Mouse (Mus musculus) spleen, adult 2 months (tissue): ENCODE measurements around the gene Gpd1. TPM values are rescaled to one million over a fixed set of nuclear protein-coding genes. Genes with fewer than 3 reads are reported as not detected.

Source experiments
- DNase-seq, 2 experiments: peaks; one replicate each; pipeline versions ENCODE4 v3.0.0 to v3.0.0-alpha.2; 2012 to 2021; ENCODE audit warnings: low spot score in 2 of 2, low read depth in 1 of 2
- H3K27ac ChIP-seq: fragments of 200-500 bp; 2 replicates; pipeline ENCODE4 v1.5.1; 2012; ENCODE audit warnings: low read length, inconsistent platforms; ENCODE audit not compliant: insufficient read depth
- H3K27me3 ChIP-seq: fragments of 200-500 bp; 2 replicates; pipeline ENCODE4 v1.6.1; 2012; ENCODE audit warnings: mild to moderate bottlenecking, moderate library complexity, low read length, inconsistent platforms; ENCODE audit not compliant: control insufficient read depth, insufficient read depth
- H3K36me3 ChIP-seq: fragments of 200-500 bp; 2 replicates; pipeline ENCODE4 v1.6.1; 2012; ENCODE audit warnings: mild to moderate bottlenecking, low read length, inconsistent platforms; ENCODE audit not compliant: control insufficient read depth, insufficient read depth
- H3K4me1 ChIP-seq: fragments of 200-500 bp; 2 replicates; pipeline ENCODE4 v1.6.1; 2011; ENCODE audit warnings: inconsistent platforms; ENCODE audit not compliant: control insufficient read depth, insufficient read depth, insufficient read length
- H3K4me3 ChIP-seq: fragments of 200-500 bp; 2 replicates; pipeline ENCODE4 v1.5.1; 2011; ENCODE audit warnings: mild to moderate bottlenecking, inconsistent platforms; ENCODE audit not compliant: insufficient read depth, insufficient read length; ENCODE audit errors: extremely low read depth
- CTCF ChIP-seq: fragments of 200-500 bp; IDR thresholded peaks from 2 replicates; pipeline ENCODE4 v1.5.1; 2011; ENCODE audit warnings: mild to moderate bottlenecking, inconsistent platforms; ENCODE audit not compliant: insufficient read depth, insufficient read length, insufficient replicate concordance; ENCODE audit errors: extremely low read depth
- POLR2A ChIP-seq: fragments of 200-500 bp; IDR thresholded peaks from 2 replicates; pipeline ENCODE4 v1.6.1; 2011; ENCODE audit warnings: low read depth, low read length, inconsistent platforms
- WGBS: fragments of 180-500 bp; shearing (Covaris S2); methylation state at CpG from one replicate; pipeline ENCODE4 v1.1.7; 2018; 5-methylcytosine and 5-hydroxymethylcytosine counted together
- polyA plus RNA-seq: library from polyadenylated mRNA; depleted of rRNA; stranded (reverse); fragments of >200 nt; gene quantifications from 2 replicates; pipeline ENCODE4 v1.2.3, GENCODE M21; 2012

Gpd1 gene
- polyA plus RNA-seq, 1 experiment, result 8.5 TPM

DNA sequence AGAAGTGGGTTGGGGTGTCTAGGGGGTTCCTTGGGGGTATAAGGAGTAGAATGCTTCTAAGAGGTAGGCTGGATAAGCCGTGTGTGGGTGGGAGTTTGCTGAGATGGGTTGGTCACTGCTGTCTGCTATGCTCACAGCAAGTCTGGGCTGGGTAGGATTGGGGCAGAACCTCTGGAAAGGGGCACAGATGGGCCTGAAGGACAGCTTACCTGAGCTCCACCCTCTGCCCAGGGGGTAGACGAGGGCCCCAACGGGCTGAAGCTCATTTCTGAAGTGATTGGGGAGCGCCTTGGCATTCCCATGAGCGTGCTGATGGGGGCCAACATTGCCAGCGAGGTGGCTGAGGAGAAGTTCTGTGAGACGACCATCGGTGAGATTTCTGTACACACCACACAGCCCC, 2.5 kb downstream of the Gpd1 start:
- no peak overlapping the region for H3K27ac ChIP-seq
- TF ChIP-seq CTCF (no peak), POLR2A (no peak)

DNA sequence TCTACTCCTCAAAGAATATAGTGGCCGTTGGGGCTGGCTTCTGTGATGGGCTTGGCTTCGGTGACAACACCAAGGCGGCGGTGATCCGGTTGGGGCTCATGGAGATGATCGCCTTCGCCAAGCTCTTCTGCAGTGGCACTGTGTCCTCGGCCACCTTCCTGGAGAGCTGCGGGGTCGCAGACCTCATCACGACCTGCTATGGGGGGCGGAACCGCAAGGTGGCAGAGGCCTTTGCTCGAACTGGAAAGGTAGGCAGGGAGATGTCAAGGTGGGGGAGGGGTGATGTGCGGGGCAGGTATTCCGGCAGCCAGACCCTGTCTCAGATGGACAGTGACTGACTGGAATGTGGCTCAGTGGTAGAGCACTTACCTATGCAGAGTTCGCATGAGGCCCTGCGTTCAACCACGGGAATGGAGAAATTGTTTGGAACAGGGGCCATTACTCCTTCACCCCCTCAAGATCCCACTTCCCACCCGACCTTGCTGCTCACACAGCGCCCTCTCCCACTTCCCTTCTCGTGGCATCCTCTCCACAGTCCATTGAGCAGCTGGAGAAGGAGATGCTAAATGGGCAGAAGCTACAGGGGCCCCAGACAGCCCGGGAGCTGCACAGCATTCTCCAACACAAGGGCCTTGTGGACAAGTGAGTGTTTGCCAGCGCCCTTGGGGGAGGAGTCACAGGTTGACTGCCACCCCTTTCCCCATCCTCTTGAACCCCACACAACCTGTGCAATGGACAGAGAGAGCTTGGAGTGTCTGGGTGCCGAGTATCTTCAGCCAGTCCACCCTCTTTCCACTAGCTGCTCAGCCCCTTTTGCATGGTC, 4.8 kb downstream of the Gpd1 start:
- no peaks in the 10 kb centered on the region for H3K27me3 ChIP-seq
- H3K36me3 ChIP-seq, result no peaks in the 10 kb centered on the region
- H3K4me1 ChIP-seq, result peaks cover 8% of the 10 kb centered on the region; the same call in 1 of the 2 replicates
- H3K4me3 ChIP-seq, result no peak overlapping the region
- H3K27ac ChIP-seq, result no peak overlapping the region
- 83% methylated on average over 25 of the region's 25 CpGs for WGBS
- TF ChIP-seq POLR2A (no peak), CTCF (no peak)
- DNase-seq, result no peak

More for the DNA sequence above, 2.5 kb downstream of the Gpd1 start:
- no peak for DNase-seq
- WGBS, result 86% methylated on average over 8 of the region's 8 CpGs
- Histone ChIP-seq H3K4me1 (peaks cover 8% of the 10 kb centered on the region; the same call in 1 of the 2 replicates), H3K36me3 (no peaks in the 10 kb centered on the region), H3K27me3 (no peaks in the 10 kb centered on the region), H3K4me3 (no peak overlapping the region)

GRCm38 (mm10) chr15:99723120-99723514, 5.8 kb downstream of the Gpd1 start:
- Histone ChIP-seq H3K4me1 (peaks cover 8% of the 10 kb centered on the region; the same call in 1 of the 2 replicates), H3K36me3 (peaks cover under 1% of the 10 kb centered on the region), H3K27ac (peak overlapping the region; percentile 59), H3K4me3 (no peak overlapping the region), H3K27me3 (no peaks in the 10 kb centered on the region)
- no peak for DNase-seq
- TF ChIP-seq CTCF (no peak), POLR2A (no peak)
- 55% methylated on average over 10 of the region's 10 CpGs for WGBS

DNA sequence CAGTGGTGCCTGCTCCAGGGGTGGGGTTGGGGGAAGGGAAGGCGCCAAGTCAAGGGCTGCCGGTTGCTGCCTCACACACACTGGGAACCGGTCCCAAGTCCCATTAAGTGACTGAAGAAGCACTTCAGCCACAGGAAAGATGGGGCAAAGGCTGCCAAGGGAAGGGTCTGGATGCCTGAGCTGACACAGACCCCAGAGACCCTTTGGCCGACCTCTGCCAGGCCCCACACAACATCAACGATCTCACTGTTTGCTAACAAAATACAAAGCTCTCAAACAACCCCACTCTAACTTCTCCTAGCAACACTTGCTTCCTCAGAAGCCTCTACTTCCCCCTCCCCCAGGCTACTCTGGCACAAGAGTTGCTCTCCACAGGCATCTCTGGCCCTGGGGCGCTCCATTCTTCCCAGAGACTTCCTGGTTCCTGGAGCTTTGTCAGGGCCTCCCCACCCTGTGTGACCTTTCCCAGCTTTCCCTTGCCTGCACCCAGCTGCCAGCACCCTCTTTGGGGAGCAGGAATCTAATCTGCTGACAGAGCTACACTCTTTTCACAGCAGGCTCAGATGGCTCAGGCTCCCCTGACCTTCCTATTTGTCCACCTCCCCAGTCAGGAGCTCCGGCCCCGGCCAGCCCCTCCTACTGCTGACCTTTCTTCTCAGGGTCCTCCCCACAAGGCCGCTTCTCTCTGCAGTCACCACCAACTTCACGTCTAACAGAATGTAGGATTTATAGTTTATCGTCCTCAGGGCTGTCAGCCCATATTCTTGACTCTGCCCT, 6.4 kb downstream of the Gpd1 start:
- Histone ChIP-seq H3K4me1 (peaks cover 8% of the 10 kb centered on the region; the same call in 1 of the 2 replicates), H3K27ac (peak overlapping the region; percentile 59), H3K4me3 (no peak overlapping the region), H3K27me3 (no peaks in the 10 kb centered on the region), H3K36me3 (peaks cover 2% of the 10 kb centered on the region)
- TF ChIP-seq POLR2A, result no peak
- no peak for TF ChIP-seq CTCF
- no peak for DNase-seq
- 42% methylated on average over 11 of the region's 11 CpGs for WGBS

GRCm38 (mm10) chr15:99724292-99725021, 7.1 kb downstream of the Gpd1 start:
- Histone ChIP-seq H3K36me3 (peaks cover 2% of the 10 kb centered on the region), H3K27me3 (no peaks in the 10 kb centered on the region), H3K4me1 (peaks cover 8% of the 10 kb centered on the region; the same call in 1 of the 2 replicates), H3K27ac (peak overlapping the region; percentile 59), H3K4me3 (no peak overlapping the region)
- peak; percentile 9; the same call in 1 of the 2 replicates for TF ChIP-seq CTCF
- TF ChIP-seq POLR2A, result no peak
- WGBS, result 16% methylated on average over 16 of the region's 16 CpGs
- peak in 1 of 2 experiments; percentile 20 for DNase-seq

DNA sequence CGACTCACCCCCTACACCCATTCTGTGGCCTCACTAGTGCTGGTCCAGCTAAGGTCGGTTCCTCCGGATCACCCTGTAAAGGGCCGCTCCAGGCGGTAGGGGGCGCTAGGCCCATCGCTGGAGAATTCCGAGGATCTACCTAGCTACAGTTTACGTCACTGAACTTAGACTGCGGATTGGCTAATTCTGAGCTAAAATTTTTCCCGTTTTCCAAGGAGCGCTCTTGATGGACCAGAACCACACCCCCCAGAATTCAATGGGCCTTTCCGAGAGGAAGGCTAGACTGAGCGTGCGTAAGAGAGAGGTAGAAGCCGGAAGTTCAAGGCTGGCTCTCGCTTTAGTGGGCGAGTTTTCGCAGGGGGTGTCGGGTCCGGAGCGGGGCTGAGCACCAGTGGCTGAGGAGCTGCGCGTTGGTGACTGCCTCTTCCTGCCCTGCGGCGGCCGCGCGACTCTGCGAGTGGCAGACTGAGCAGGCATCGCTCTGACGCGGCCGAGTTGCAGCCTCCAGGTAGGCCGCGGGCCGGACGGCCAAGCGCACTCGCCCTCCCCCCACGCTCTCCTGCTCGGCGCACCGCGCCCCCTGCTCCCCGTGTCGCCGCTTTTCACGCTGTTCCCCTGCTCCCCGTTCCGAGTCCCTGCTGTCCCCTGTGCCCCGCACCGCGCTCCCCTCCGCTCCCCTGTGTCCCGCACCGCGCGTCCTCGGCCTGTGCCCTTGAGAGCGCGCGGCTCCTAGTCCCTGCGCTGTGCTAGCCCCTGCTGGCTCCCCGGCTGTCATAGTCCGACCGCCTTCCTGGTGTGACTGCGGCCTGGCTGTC, 8.2 kb downstream of the Gpd1 start, which contains the start of gene Cox14:
Gene Cox14 (plus strand): TSS at position 278 of the 815 bp plus-strand sequence.
- Histone ChIP-seq H3K36me3 (peaks cover 2% of the 10 kb centered on the region), H3K27ac (peak within 1 kb of the TSS; percentile 83), H3K27me3 (no peaks in the 10 kb centered on the region), H3K4me1 (peaks cover 8% of the 10 kb centered on the region; the same call in 1 of the 2 replicates), H3K4me3 (peak within 1 kb of the TSS; percentile 76)
- WGBS, result 1% methylated on average over 66 of the region's 68 CpGs
- DNase-seq, result peak; percentile 90 to 95
- peak; percentile 94 for TF ChIP-seq CTCF
- peak; percentile 70 for TF ChIP-seq POLR2A
